In genomic region chr11:86656849-86657567, GRCm38 (mm10) we compare ENCODE assay signal across 23 mouse cellular contexts. TPM values are rescaled to one million over a fixed set of nuclear protein-coding genes. Genes with fewer than 3 reads are reported as not detected.
A peak's percentile ranks its signal among the peaks of the same experiment; 100 is the strongest.
DNase-seq lines count a peak whose midpoint lies in the region; ATAC-seq and TF ChIP-seq lines count a peak whose summit lies in the region.
"Had no signal": no experiment of that assay in that cellular context is flagged by ENCODE, and none has a peak within 500 bp of the region (broad histone marks: within the 10 kb centered on the region; RNA-seq: fewer than 3 reads in every experiment).

No protein-coding gene starts in this region.

- H3K9ac ChIP-seq in heart, embryonic 13.5 days = no peak overlapping the region
- H3K9ac ChIP-seq in liver, embryonic 14.5 days (replicated peaks) = peak overlapping the region; percentile 39
- H3K9ac ChIP-seq in hindbrain, embryonic 14.5 days = no peak overlapping the region
- H3K9ac ChIP-seq: embryonic facial prominence, embryonic 12.5 days; neural tube, embryonic 15.5 days; stomach, embryonic 15.5 days had no signal

- no peak overlapping the region for H3K4me3 ChIP-seq in heart, embryonic 13.5 days
- peak overlapping the region; percentile 18 for H3K4me3 ChIP-seq in megakaryocyte, embryonic 14.5 days (replicated peaks)
- H3K4me3 ChIP-seq in liver, embryonic 14.5 days (ENCODE audit: insufficient read depth in 1 of 2, low read depth in 2 of 2, low read length in 2 of 2) = no peak overlapping the region
- H3K4me3 ChIP-seq in cerebellum, adult 2 months (replicated peaks; ENCODE audit: insufficient read depth, low read depth, low read length) = no peak overlapping the region
- H3K4me3 ChIP-seq in hindbrain, embryonic 14.5 days (replicated peaks; ENCODE audit: low read length) = no peak overlapping the region
- H3K4me3 ChIP-seq: embryonic facial prominence, embryonic 12.5 days; left cerebral cortex, adult 2 months; neural tube, embryonic 15.5 days; stomach, embryonic 15.5 days had no signal

- TF ChIP-seq EP300 in liver, embryonic 14.5 days (IDR thresholded peaks at IDR 0.05; ENCODE audit: low read depth) = peak; percentile 41

- no peak for ATAC-seq in heart, embryonic 13.5 days (ENCODE audit: extremely low read depth, insufficient number of reproducible peaks, low FRiP score, low TSS enrichment)
- no peak for ATAC-seq in megakaryocyte, adult 5-6 weeks (ENCODE audit: poor library complexity, severe bottlenecking)
- peak; percentile 72 for ATAC-seq in liver, embryonic 14.5 days (ENCODE audit: insufficient read depth)
- ATAC-seq in hindbrain, embryonic 14.5 days (ENCODE audit: low FRiP score) = no peak
- ATAC-seq: forebrain, embryonic 14.5 days; midbrain, embryonic 16.5 days had no signal

- peaks cover 19% of the 10 kb centered on the region for H3K36me3 ChIP-seq in heart, embryonic 13.5 days
- peaks cover 32% of the 10 kb centered on the region for H3K36me3 ChIP-seq in megakaryocyte, embryonic 14.5 days (replicated peaks; ENCODE audit: low read length)
- peaks cover 27% of the 10 kb centered on the region for H3K36me3 ChIP-seq in liver, embryonic 14.5 days (replicated peaks; ENCODE audit: control insufficient read depth, insufficient read depth, low read depth)
- peaks cover 24% of the 10 kb centered on the region for H3K36me3 ChIP-seq in hindbrain, embryonic 14.5 days (replicated peaks; ENCODE audit: control insufficient read depth, insufficient read depth)
- H3K36me3 ChIP-seq: embryonic facial prominence, embryonic 12.5 days had no signal

- H3K4me1 ChIP-seq in heart, embryonic 13.5 days = peaks cover 26% of the 10 kb centered on the region
- peaks cover 45% of the 10 kb centered on the region for H3K4me1 ChIP-seq in megakaryocyte, embryonic 14.5 days
- peaks cover 20 to 24% of the 10 kb centered on the region in 2 experiments for H3K4me1 ChIP-seq in liver, embryonic 14.5 days (replicated peaks; ENCODE audit: control insufficient read depth in 2 of 2, insufficient read depth in 2 of 2, low read length in 1 of 2)
- no peaks in the 10 kb centered on the region for H3K4me1 ChIP-seq in cerebellum, adult 2 months (ENCODE audit: control insufficient read depth, insufficient read depth, low read length)
- H3K4me1 ChIP-seq in hindbrain, embryonic 14.5 days (replicated peaks; ENCODE audit: control insufficient read depth, insufficient read depth, low read length) = no peaks in the 10 kb centered on the region
- H3K4me1 ChIP-seq: embryonic facial prominence, embryonic 12.5 days; neural tube, embryonic 15.5 days; stomach, embryonic 15.5 days had no signal

- H3K9me3 ChIP-seq in heart, embryonic 13.5 days = no peaks in the 10 kb centered on the region
- no peaks in the 10 kb centered on the region for H3K9me3 ChIP-seq in megakaryocyte, embryonic 14.5 days
- no peaks in the 10 kb centered on the region for H3K9me3 ChIP-seq in liver, embryonic 14.5 days (ENCODE audit: control insufficient read depth, low read length)
- H3K9me3 ChIP-seq in hindbrain, embryonic 14.5 days (ENCODE audit: control insufficient read depth, low read length) = no peaks in the 10 kb centered on the region
- H3K9me3 ChIP-seq: embryonic facial prominence, embryonic 12.5 days; neural tube, embryonic 15.5 days; stomach, embryonic 15.5 days had no signal

- WGBS in heart, embryonic 13.5 days = 30% methylated on average over 4 of the region's 4 CpGs
- 31% methylated on average over 4 of the region's 4 CpGs for WGBS in liver, embryonic 14.5 days (ENCODE audit: insufficient replicate concordance)
- 90% methylated on average over 4 of the region's 4 CpGs for WGBS in cerebellum, adult 2 months
- WGBS in hindbrain, embryonic 14.5 days = 98% methylated on average over 4 of the region's 4 CpGs

- no peaks in the 10 kb centered on the region for H3K27me3 ChIP-seq in heart, embryonic 13.5 days (replicated peaks)
- no peaks in the 10 kb centered on the region for H3K27me3 ChIP-seq in megakaryocyte, embryonic 14.5 days (replicated peaks)
- no peaks in the 10 kb centered on the region for H3K27me3 ChIP-seq in liver, embryonic 14.5 days (ENCODE audit: control insufficient read depth, insufficient read depth, low read length)
- H3K27me3 ChIP-seq in cerebellum, adult 2 months (ENCODE audit: control insufficient read depth, insufficient read depth, low read length) = no peaks in the 10 kb centered on the region
- no peaks in the 10 kb centered on the region for H3K27me3 ChIP-seq in hindbrain, embryonic 14.5 days (ENCODE audit: control insufficient read depth, insufficient read depth, low read length)
- H3K27me3 ChIP-seq: embryonic facial prominence, embryonic 12.5 days; neural tube, embryonic 15.5 days; stomach, embryonic 15.5 days had no signal

- DNase-seq in heart, adult 8-10 months (ENCODE audit: low spot score) = no peak
- peak in 1 of 3 experiments; percentile 39 for DNase-seq in liver, embryonic 14.5 days (ENCODE audit: low read depth in 3 of 3, low spot score in 3 of 3)
- DNase-seq in cerebellum, adult 2 months = no peak
- no peak for DNase-seq in hindbrain, embryonic 14.5 days (ENCODE audit: low spot score)
- DNase-seq: adrenal gland, adult 8-10 months; cerebellum, postnatal 10 days; gastrocnemius, postnatal 10 days; kidney, adult 9 months; kidney, postnatal 36 days; left cerebral cortex, postnatal 4 days; lung, adult 18-20 months; lung, postnatal 14 days; thymus, adult 18-20 months; thymus, postnatal 4 days had no signal

- TF ChIP-seq CTCF in liver, embryonic 14.5 days (IDR thresholded peaks at IDR 0.05; ENCODE audit: low read depth) = no peak
- TF ChIP-seq CTCF in cerebellum, adult 2 months (IDR thresholded peaks at IDR 0.05; ENCODE audit: borderline replicate concordance, insufficient read depth, low read depth, low read length) = no peak

- peak overlapping the region; percentile 80 for H3K27ac ChIP-seq in heart, embryonic 13.5 days (replicated peaks)
- H3K27ac ChIP-seq in liver, embryonic 14.5 days = peak overlapping the region; percentile 79
- no peak overlapping the region for H3K27ac ChIP-seq in cerebellum, adult 2 months (ENCODE audit: insufficient read depth, low read length)
- no peak overlapping the region for H3K27ac ChIP-seq in hindbrain, embryonic 14.5 days
- H3K27ac ChIP-seq: embryonic facial prominence, embryonic 12.5 days; neural tube, embryonic 15.5 days; stomach, embryonic 15.5 days had no signal

- H3K4me2 ChIP-seq in heart, embryonic 13.5 days = peak overlapping the region; percentile 24; the same call in 1 of the 2 replicates
- peak overlapping the region; percentile 49 for H3K4me2 ChIP-seq in liver, embryonic 14.5 days (ENCODE audit: low read depth)
- no peak overlapping the region for H3K4me2 ChIP-seq in hindbrain, embryonic 14.5 days (replicated peaks)
- H3K4me2 ChIP-seq: embryonic facial prominence, embryonic 12.5 days; neural tube, embryonic 15.5 days; stomach, embryonic 15.5 days had no signal

- no peak for TF ChIP-seq POLR2A in cerebellum, adult 2 months (IDR thresholded peaks at IDR 0.05; ENCODE audit: borderline replicate concordance, insufficient read depth, low read length)

RNA-seq across cellular contexts. Expression of gene Vmp1, which starts 26.6 kb away (rescaled TPM):
- polyA plus RNA-seq in heart, embryonic 13.5 days (2015; fragmentation: Nextera tagmentation; extraction: Ambion mirVana) = 85.3 and 93.2 TPM in 2 replicates
- 10 to 100 TPM; 60.2 to 77.1 (median 64.7) TPM for total RNA-seq in heart, adult 8-10 months (2022)
- 3.5 and 25.4 TPM in 2 replicates for polyA plus RNA-seq in megakaryocyte, embryonic 14.5 days (2012; ENCODE audit: insufficient read depth, low replicate concordance)
- 172 and 215 TPM in 2 replicates for total RNA-seq in megakaryocyte, adult 5-6 weeks (2015)
- 137 and 163 TPM in 2 replicates for total RNA-seq in megakaryocyte, adult 5-6 weeks (2017)
- 26.9 and 33.1 TPM in 2 replicates for polyA plus RNA-seq in liver, embryonic 14.5 days (2012; rRNA removed)
- 94.2 and 98.4 TPM in 2 replicates for polyA plus RNA-seq in liver, embryonic 14.5 days (2014; fragmentation: Nextera tagmentation; extraction: Ambion mirVana)
- 113 and 132 TPM in 2 replicates for polyA plus RNA-seq in cerebellum, adult 2 months (2012; rRNA removed)
- polyA plus RNA-seq in hindbrain, embryonic 14.5 days (2014; fragmentation: Nextera tagmentation; extraction: Ambion mirVana) = 148 and 151 TPM in 2 replicates

RNA-seq across cellular contexts. Expression of gene Ptrh2, which starts 26.8 kb away (rescaled TPM):
- polyA plus RNA-seq in heart, embryonic 13.5 days (2015; fragmentation: Nextera tagmentation; extraction: Ambion mirVana) = 20.5 and 22.6 TPM in 2 replicates
- 1 to 10 TPM; 6.6 to 7.3 (median 7.1) TPM for total RNA-seq in heart, adult 8-10 months (2022)
- polyA plus RNA-seq in megakaryocyte, embryonic 14.5 days (2012; ENCODE audit: insufficient read depth, low replicate concordance) = 0.45 TPM in 1 of 2 replicates, not detected in the other
- 11.8 and 12.2 TPM in 2 replicates for total RNA-seq in megakaryocyte, adult 5-6 weeks (2015)
- 12.9 and 14.6 TPM in 2 replicates for total RNA-seq in megakaryocyte, adult 5-6 weeks (2017)
- polyA plus RNA-seq in liver, embryonic 14.5 days (2012; rRNA removed) = 5.9 and 10.5 TPM in 2 replicates
- polyA plus RNA-seq in liver, embryonic 14.5 days (2014; fragmentation: Nextera tagmentation; extraction: Ambion mirVana) = 19.2 and 20.9 TPM in 2 replicates
- polyA plus RNA-seq in cerebellum, adult 2 months (2012; rRNA removed) = 9.7 and 10.5 TPM in 2 replicates
- 28.5 and 30.4 TPM in 2 replicates for polyA plus RNA-seq in hindbrain, embryonic 14.5 days (2014; fragmentation: Nextera tagmentation; extraction: Ambion mirVana)

Comparison
In these comparisons a context has a peak if more than half of its experiments do, and no peak if none do; other contexts are left out.
1. H3K27ac ChIP-seq: peak in heart, embryonic 13.5 days (single experiment) and liver, embryonic 14.5 days (single experiment); none in cerebellum, adult 2 months (single experiment) and hindbrain, embryonic 14.5 days (single experiment).